Mouse (Mus musculus) testis, adult 2 months (tissue): ENCODE measurements around the gene Slc30a5. TPM values are rescaled to one million over a fixed set of nuclear protein-coding genes. Genes with fewer than 3 reads are reported as not detected.

Source experiments
- H3K27ac ChIP-seq: fragments of 200-500 bp; 2 replicates; pipeline ENCODE4 v1.5.1; 2012; ENCODE audit warnings: low read depth, low read length; ENCODE audit not compliant: control insufficient read depth, insufficient read depth
- H3K27me3 ChIP-seq: fragments of 200-500 bp; 2 replicates; pipeline ENCODE4 v1.6.1; 2012; ENCODE audit warnings: mild to moderate bottlenecking, low read length, moderate library complexity; ENCODE audit not compliant: control insufficient read depth, insufficient read depth
- H3K36me3 ChIP-seq: fragments of 200-500 bp; 2 replicates; pipeline ENCODE4 v1.6.1; 2012; ENCODE audit warnings: mild to moderate bottlenecking, low read length; ENCODE audit not compliant: control insufficient read depth, insufficient read depth
- H3K4me1 ChIP-seq: fragments of 200-500 bp; 2 replicates; pipeline ENCODE4 v1.6.1; 2012; ENCODE audit warnings: low read length; ENCODE audit not compliant: control insufficient read depth, insufficient read depth
- H3K4me3 ChIP-seq: fragments of 200-500 bp; 2 replicates; pipeline ENCODE4 v1.5.1; 2012; ENCODE audit warnings: low read depth, mild to moderate bottlenecking, low read length, moderate library complexity, mixed read lengths; ENCODE audit not compliant: control insufficient read depth
- CTCF ChIP-seq: fragments of 200-500 bp; IDR thresholded peaks from 2 replicates; pipeline ENCODE4 v1.5.1; 2012; ENCODE audit warnings: low read depth, mild to moderate bottlenecking, inconsistent platforms, low read length, moderate library complexity; ENCODE audit not compliant: control insufficient read depth, insufficient read depth, insufficient replicate concordance
- POLR2A ChIP-seq: fragments of 200-500 bp; IDR thresholded peaks from 2 replicates; pipeline ENCODE4 v1.6.1; 2012; ENCODE audit warnings: low read depth, mild to moderate bottlenecking, inconsistent platforms, low read length, moderate library complexity; ENCODE audit not compliant: control insufficient read depth
- polyA plus RNA-seq: library from polyadenylated mRNA; depleted of rRNA; stranded (reverse); fragments of >200 nt; gene quantifications from 2 replicates; pipeline ENCODE4 v1.2.3, GENCODE M21; 2012

Slc30a5 gene
- polyA plus RNA-seq, 1 experiment: 12.5 TPM

GRCm38 (mm10) chr13:100785806-100786413 lies 47.3 kb downstream of the Slc30a5 start:
- TF ChIP-seq CTCF (no peak), POLR2A (no peak)
- Histone ChIP-seq H3K4me1 (peaks cover 11% of the 10 kb centered on the region), H3K4me3 (peak overlapping the region; percentile 96), H3K36me3 (no peaks in the 10 kb centered on the region), H3K27me3 (no peaks in the 10 kb centered on the region), H3K27ac (peak overlapping the region; percentile 71)

GRCm38 (mm10) chr13:100777491-100777890 lies 55.7 kb downstream of the Slc30a5 start:
- Histone ChIP-seq H3K4me3 (peak overlapping the region; percentile 56), H3K27me3 (no peaks in the 10 kb centered on the region), H3K4me1 (peaks cover 6% of the 10 kb centered on the region), H3K36me3 (no peaks in the 10 kb centered on the region), H3K27ac (no peak overlapping the region)
- TF ChIP-seq POLR2A: no peak
- TF ChIP-seq CTCF: no peak

GRCm38 (mm10) chr13:100776710-100777109 lies 56.5 kb downstream of the Slc30a5 start:
- peak overlapping the region; percentile 95 for H3K4me3 ChIP-seq
- TF ChIP-seq POLR2A (no peak), CTCF (no peak)
- peaks cover 6% of the 10 kb centered on the region for H3K4me1 ChIP-seq
- no peaks in the 10 kb centered on the region for H3K36me3 ChIP-seq
- H3K27me3 ChIP-seq: no peaks in the 10 kb centered on the region
- no peak overlapping the region for H3K27ac ChIP-seq

DNA sequence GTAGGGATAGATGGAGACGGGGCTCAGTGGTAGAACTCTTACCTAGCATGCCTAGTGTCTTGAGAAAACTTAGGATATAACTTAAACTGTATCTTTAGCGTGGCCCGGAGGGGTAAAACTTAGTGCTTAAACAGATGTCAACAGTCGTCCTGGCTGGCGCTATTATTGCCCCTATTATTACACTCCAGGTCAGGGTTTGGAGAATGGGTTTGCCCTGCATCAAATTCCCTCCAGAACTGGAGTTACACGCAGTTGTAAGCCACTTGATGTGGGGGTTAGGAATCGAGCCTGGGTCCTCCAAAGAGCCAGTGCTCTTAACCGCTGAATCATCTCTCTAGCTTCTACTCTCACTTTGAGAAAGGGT lies 57.2 kb downstream of the Slc30a5 start:
- no peaks in the 10 kb centered on the region for H3K36me3 ChIP-seq
- TF ChIP-seq POLR2A (no peak), CTCF (no peak)
- peak overlapping the region; percentile 73 for H3K27ac ChIP-seq

DNA sequence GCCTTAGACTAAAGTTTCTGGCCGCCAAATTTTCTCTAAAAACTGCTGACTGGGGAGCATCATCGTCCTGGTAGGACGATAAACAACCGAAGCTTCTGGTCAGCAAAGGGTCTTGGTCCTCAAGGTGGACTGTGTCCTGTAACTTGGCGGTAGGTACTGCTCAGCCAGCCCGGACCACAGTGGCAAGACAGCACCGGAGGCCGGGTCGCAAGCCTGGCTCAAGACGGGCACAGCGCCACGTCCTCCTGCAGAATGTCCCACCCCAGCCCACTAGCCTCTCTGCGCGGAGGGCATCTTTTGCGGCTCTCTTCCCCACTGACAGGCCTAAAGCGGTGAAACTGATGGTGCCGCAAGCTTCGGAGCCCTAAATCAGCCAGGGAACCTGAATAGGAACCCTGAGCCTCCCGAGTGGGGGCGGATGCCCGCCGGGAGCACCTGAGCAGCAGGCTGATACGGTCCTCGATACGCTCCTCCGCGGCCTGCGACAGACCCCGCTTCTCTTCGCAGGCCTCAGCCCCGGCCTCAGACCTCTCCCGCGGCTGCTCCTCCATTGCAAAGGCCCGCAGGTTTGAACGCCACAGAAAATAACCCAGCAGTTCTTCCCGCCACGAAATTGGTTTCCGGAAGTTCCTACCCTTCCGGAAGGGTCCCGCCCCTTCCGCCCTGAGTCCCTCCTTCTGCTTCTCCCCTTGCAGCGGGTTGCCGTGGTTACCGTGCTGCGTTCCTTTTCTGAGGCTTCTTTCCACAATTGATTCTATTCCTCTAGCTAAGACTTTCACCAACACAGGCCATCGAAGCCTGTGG lies 57.8 kb downstream of the Slc30a5 start, which contains the start of gene Cenph:
Gene Cenph, minus strand, starts transcription at position 648 of the 804 bp plus-strand sequence.
- TF ChIP-seq CTCF (no peak), POLR2A (peak; percentile 62)
- Histone ChIP-seq H3K36me3 (no peaks in the 10 kb centered on the region), H3K27me3 (no peaks in the 10 kb centered on the region), H3K4me3 (peak within 1 kb of the TSS; percentile 95), H3K27ac (peak within 1 kb of the TSS; percentile 73), H3K4me1 (peaks cover 6% of the 10 kb centered on the region)

More for the DNA sequence above, 57.2 kb downstream of the Slc30a5 start:
- no peaks in the 10 kb centered on the region for H3K27me3 ChIP-seq
- H3K4me3 ChIP-seq: peak overlapping the region; percentile 95
- H3K4me1 ChIP-seq: peaks cover 6% of the 10 kb centered on the region

DNA sequence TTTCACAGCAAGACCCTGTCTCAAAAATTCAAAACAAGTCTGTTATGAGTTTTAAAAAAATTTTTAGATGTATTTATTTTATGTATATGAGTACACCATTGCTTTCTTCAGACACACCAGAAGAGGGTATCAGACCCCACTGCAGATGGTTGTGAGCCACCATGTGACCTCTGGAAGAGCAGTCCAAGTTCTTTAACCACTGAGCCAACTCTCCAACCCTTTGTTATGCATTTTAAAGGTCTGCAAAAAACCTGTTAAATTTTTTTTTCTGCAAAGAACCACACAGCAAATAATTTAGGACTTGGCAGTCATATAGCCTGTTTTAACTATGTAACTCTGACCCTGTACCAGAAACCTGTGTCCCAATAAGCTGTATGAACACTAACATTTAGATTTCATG lies 58.5 kb downstream of the Slc30a5 start:
- Histone ChIP-seq H3K4me1 (peaks cover 6% of the 10 kb centered on the region), H3K4me3 (no peak overlapping the region), H3K27ac (no peak overlapping the region), H3K36me3 (no peaks in the 10 kb centered on the region), H3K27me3 (no peaks in the 10 kb centered on the region)
- TF ChIP-seq POLR2A: no peak
- no peak for TF ChIP-seq CTCF

DNA sequence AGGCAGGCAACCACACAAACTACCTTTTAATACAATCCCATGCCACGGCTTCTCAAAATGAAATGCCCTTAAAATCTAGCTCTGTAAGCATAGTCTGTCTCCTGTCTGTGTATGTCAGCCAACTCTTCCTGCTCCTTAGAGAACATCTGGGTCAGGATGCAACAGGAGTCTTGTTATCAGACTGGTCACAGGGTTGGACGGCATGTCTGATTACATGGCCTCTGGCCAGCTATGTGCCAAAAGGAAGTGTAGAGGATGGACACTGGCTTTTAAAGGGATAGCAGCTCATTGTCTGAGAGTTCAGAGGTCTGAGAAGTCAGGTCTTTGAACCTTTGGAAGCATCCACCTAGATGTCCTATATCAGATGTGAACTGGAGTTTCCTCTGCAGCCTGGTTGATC lies 77.9 kb downstream of the Slc30a5 start:
- TF ChIP-seq POLR2A (no peak), CTCF (no peak)
- peak overlapping the region; percentile 6; the same call in 1 of the 2 replicates for H3K4me3 ChIP-seq
- H3K36me3 ChIP-seq: no peaks in the 10 kb centered on the region
- no peaks in the 10 kb centered on the region for H3K4me1 ChIP-seq
- H3K27ac ChIP-seq: no peak overlapping the region
- no peaks in the 10 kb centered on the region for H3K27me3 ChIP-seq
